Mouse (Mus musculus) megakaryocyte, adult 5-6 weeks (primary cell): ENCODE measurements around the gene Fxyd7. TPM values are rescaled to one million over a fixed set of nuclear protein-coding genes. Genes with fewer than 3 reads are reported as not detected.

Experiments used
- ATAC-seq: 2 replicates; pipeline ENCODE4 v1.8.0; 2016; ENCODE audit warnings: mild to moderate bottlenecking, inconsistent platforms; ENCODE audit not compliant: poor library complexity, severe bottlenecking
- total RNA-seq, 2 experiments: library from RNA; stranded (forward) in 1 of 2; stranded (reverse) in 1 of 2; fragments of 153-499, 151-499 nt in 1 of 2; fragments of 221-1000, 200-1000 nt in 1 of 2; gene quantifications; 2 replicates each; pipeline versions ENCODE4 v1.2.3 to v1.2.4; 2015 to 2017

The Fxyd7 gene
- total RNA-seq, 2 experiments from 2014 or later = 0.51 TPM; not detected in 1

DNA sequence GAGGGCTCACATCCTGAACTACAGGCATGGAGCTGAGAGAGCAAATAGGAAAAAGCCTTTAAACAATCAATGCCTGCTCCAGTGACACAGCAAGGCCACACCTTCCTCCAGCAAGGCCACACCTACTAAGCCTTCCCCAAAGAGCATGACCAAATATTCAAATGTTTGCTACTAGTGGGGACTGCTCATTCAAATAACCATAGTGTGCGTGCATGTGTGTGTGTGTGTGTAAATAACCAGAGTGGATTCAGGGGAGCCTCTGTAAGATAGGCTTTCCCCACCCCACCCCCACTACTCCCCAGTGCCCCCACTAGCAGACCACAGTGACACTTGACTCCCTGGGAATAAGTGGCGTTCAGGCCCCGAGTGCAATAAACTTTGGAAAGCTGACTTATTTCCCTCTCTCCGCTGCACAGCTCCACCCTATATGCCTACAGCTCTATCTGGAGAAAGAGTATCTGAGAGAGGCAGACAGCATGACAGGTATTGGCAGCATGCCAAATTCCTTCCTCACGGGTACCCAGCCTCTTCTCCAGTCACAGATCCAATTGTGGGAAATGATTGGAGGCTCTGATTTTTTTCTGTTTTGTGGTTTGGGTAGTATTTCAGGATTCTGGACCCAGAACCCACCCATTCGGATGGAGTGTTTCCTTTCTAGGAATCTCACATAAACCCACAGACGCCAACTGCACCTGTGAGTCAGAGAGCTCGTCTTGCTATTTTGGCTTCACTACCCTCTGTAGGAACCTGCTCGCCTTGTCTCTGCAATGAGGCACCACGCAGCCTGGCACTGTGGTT is 34.0 kb downstream of the Fxyd7 start:
- no peak for ATAC-seq

DNA sequence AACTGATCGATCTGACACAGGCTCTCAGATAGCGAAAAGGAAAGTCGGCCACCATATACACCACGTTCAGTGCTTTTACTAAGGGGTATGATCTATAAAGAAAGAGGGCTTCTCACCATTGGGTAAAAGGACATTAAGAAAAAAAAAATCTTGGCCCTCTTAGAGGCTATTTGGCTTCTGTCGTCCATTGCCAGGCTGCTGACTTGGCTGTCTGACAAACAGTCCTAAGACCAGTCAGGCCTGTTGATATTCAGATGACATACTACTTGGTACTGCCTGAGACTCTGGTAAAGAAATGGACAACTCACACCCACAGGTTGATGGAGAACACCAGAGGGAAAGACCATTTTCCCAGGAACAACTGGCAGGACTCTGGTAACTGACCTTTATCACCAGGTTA is 38.3 kb downstream of the Fxyd7 start:
- ATAC-seq = no peak

DNA sequence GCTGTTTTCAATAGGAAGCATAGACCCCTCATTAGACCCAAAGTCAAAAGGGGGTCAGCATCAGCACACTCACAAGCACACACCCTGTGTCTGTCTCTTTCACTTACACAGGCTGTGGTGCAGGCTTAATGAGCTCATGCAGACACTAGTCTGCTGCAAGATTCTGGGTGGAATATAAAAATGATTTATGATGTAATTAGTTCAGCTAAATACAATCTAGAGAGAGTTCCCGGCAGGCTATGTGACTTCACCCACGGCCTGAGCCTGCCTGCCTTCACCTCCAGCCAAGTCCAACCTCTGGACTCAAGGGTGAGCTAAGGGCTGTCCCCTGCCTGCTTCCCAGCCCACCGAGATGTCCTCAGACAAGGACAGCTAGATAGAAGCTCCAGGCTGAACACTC is 42.4 kb downstream of the Fxyd7 start:
- ATAC-seq = no peak

DNA sequence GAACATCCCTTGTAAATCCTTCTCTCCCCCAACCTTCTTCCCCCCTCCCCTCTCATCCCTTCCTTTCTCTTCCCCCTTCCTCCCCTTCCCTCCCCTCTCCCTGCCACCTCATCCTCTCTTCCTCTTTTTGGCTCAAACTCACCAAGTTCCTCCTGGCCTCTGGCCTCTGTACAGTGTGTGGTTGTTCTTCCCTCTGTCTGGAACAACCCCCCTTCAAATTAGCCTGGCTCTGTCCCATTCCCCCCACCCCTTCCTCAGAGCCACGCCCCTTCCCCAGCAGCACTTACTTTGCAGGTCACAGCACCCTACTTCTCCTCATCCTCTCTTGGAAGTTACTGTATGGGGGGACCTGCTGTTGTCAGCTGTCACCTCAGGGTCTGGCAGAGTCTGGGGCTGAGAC is 43.1 kb downstream of the Fxyd7 start:
- peak; percentile 90 for ATAC-seq

DNA sequence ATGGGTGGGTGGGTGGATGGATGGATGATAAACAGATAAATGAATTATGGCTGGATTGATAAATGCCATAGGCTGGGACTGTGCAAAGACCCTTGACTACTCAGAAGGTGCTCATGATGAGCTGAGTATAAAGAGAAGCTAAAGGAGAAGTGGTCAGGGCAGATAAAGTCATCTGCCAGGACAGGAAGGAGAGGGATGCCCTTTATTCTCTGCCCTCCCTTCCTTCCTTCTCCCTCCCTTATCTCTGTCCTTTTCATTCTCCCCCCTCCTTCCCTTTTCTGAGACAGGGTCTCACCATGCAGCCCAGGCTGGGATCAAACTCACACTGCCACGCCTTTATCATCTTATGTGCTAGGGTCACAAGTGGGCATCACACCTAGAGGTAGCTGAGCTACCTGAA is 43.5 kb downstream of the Fxyd7 start:
- ATAC-seq = peak; percentile 68

DNA sequence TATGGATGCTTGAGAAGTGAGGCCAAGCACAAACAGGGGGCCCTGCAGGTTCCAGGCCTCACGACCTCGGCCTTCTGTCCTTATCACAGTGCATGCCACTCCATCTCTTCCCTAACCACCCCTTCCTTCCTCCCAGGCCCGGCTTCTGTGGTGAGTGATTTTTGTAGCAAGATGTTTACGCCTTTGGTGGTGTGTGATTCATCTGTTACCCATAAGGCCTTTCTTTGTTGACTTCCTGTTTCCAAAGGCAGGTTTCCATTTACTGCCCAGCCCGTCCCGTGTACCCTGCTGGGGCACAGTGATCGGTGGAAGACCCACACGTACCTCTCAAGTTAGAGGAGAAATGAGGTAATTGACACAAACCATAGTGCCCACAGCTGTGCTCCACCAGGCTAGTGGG is 48.6 kb downstream of the Fxyd7 start:
- ATAC-seq = peak; percentile 94

DNA sequence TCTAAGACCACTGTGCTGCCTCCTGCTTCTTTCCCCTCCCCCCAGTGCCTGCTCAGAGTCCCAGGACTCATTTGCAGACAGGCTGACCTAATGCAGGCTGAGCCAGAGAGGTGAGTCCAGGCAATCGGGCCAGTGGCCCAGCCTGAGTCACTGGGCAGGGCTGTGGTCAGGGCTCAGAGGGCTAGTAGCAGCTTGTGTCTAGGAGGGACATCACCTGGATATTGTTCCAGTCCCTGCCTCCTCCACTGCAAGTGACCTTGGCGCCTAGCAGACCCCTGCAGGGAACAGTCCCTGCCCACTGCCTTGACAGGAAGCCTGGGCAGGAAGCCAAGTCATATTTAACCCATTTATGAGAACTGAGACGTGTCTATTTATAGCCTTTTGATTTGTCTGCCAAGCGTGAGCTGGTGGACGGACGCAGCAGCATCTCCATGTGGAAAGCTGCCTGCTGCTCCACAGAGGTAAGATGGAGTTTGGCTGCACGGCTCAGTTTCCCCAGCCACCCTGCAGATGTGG is 50.7 kb downstream of the Fxyd7 start:
- peak; percentile 38 for ATAC-seq

DNA sequence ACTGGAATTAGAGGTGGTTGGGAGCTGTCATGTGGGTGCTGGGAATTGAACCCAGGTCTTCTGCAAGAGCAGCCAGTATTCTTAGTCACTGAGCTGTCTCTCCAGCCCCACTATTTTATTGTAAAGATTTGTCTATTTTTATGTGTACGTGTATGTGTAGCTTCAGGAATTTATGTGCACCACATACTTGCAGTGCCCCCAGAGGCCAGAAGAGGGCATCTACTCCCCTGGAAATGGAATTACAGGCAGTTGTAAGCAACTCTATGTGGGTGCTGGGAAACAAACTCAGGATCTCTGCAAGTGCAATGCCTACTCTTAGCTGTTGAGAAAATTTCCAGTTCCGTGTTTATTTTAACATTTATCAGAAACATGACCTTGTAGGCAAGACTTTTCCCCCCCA is 54.8 kb downstream of the Fxyd7 start:
- ATAC-seq = no peak

DNA sequence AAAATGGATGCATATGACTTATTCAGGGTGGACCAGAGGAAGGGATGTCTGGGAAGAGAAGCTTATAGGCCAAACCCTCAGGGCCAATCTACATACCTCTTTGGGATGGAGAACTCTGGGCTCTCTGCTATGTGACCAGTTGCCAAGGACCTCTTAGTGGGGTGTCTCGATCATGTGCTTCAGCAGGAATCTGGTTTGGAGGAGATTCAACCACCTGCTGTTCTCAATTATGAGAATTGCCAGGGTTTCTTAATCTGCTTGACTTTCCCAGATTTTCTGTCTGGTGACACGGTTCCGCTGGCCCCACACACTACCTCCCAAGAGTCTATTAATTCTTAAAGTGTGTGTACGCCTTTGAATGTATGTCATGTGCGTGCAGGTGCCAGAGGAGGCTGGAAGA is 57.3 kb downstream of the Fxyd7 start:
- ATAC-seq = no peak

Other genes with a start within 250 kb of the Fxyd7 start
- 3.4 and 4.0 TPM in 2 replicates for gene Ffar2, start 227.7 kb downstream of the Fxyd7 start, total RNA-seq (2015)
- gene Ffar2, start 227.7 kb downstream of the Fxyd7 start, total RNA-seq (2017) = 12.2 and 15.3 TPM in 2 replicates
- not detected in 2 replicates for gene Ffar3, start 195.3 kb downstream of the Fxyd7 start, total RNA-seq (2015)
- gene Ffar3, start 195.3 kb downstream of the Fxyd7 start, total RNA-seq (2017) = not detected in 2 replicates
- 0.09 TPM in 1 of 2 replicates, not detected in the other for gene Ffar1, start 189.9 kb downstream of the Fxyd7 start, total RNA-seq (2015)
- 0.07 TPM in 1 of 2 replicates, not detected in the other for gene Ffar1, start 189.9 kb downstream of the Fxyd7 start, total RNA-seq (2017)
- gene Cd22, start 171.1 kb downstream of the Fxyd7 start, total RNA-seq (2015) = 1.9 and 2.7 TPM in 2 replicates
- gene Cd22, start 171.1 kb downstream of the Fxyd7 start, total RNA-seq (2017) = 10.5 and 10.8 TPM in 2 replicates
- 0.87 and 0.89 TPM in 2 replicates for gene Mag, start 136.6 kb downstream of the Fxyd7 start, total RNA-seq (2015)
- 0.95 and 1.1 TPM in 2 replicates for gene Mag, start 136.6 kb downstream of the Fxyd7 start, total RNA-seq (2017)
- not detected in 2 replicates for gene Hamp2, start 126.8 kb downstream of the Fxyd7 start, total RNA-seq (2015)
- not detected in 2 replicates for gene Hamp2, start 126.8 kb downstream of the Fxyd7 start, total RNA-seq (2017)
- 0.60 TPM in 1 of 2 replicates, not detected in the other for gene Hamp, start 107.4 kb downstream of the Fxyd7 start, total RNA-seq (2015)
- gene Hamp, start 107.4 kb downstream of the Fxyd7 start, total RNA-seq (2017) = not detected in 2 replicates
- gene Usf2, start 94.7 kb downstream of the Fxyd7 start, total RNA-seq (2015) = 145 and 150 TPM in 2 replicates
- gene Usf2, start 94.7 kb downstream of the Fxyd7 start, total RNA-seq (2017) = 193 and 226 TPM in 2 replicates
- gene Lsr, start 78.0 kb downstream of the Fxyd7 start, total RNA-seq (2015) = 4.3 and 7.3 TPM in 2 replicates
- 4.7 and 6.1 TPM in 2 replicates for gene Lsr, start 78.0 kb downstream of the Fxyd7 start, total RNA-seq (2017)
- 1.4 and 1.9 TPM in 2 replicates for gene Fam187b, start 77.7 kb downstream of the Fxyd7 start, total RNA-seq (2015)
- gene Fam187b, start 77.7 kb downstream of the Fxyd7 start, total RNA-seq (2017) = 0.51 and 0.77 TPM in 2 replicates
- 1,077 and 1,092 TPM in 2 replicates for gene Fxyd5, start 9.0 kb downstream of the Fxyd7 start, total RNA-seq (2015)
- gene Fxyd5, start 9.0 kb downstream of the Fxyd7 start, total RNA-seq (2017) = 807 and 874 TPM in 2 replicates
- 0.46 TPM in 1 of 2 replicates, not detected in the other for gene Fxyd1, start 5.7 kb upstream of the Fxyd7 start, total RNA-seq (2015)
- not detected in 2 replicates for gene Fxyd1, start 5.7 kb upstream of the Fxyd7 start, total RNA-seq (2017)
- gene Lgi4, start 7.9 kb upstream of the Fxyd7 start, total RNA-seq (2015) = 0.13 TPM in 1 of 2 replicates, not detected in the other
- gene Lgi4, start 7.9 kb upstream of the Fxyd7 start, total RNA-seq (2017) = 0.07 TPM in 1 of 2 replicates, not detected in the other
- gene Fxyd3, start 25.2 kb upstream of the Fxyd7 start, total RNA-seq (2015) = not detected in 2 replicates
- gene Fxyd3, start 25.2 kb upstream of the Fxyd7 start, total RNA-seq (2017) = not detected in 2 replicates
- gene Hpn, start 63.8 kb upstream of the Fxyd7 start, total RNA-seq (2015) = 1.5 and 2.1 TPM in 2 replicates
- gene Hpn, start 63.8 kb upstream of the Fxyd7 start, total RNA-seq (2017) = 0.33 and 1.7 TPM in 2 replicates
- 0.52 TPM in 1 of 2 replicates, not detected in the other for gene Scn1b, start 75.5 kb upstream of the Fxyd7 start, total RNA-seq (2015)
- 0.28 and 0.59 TPM in 2 replicates for gene Scn1b, start 75.5 kb upstream of the Fxyd7 start, total RNA-seq (2017)
- gene Gramd1a, start 104.4 kb upstream of the Fxyd7 start, total RNA-seq (2015) = 74.2 and 76.0 TPM in 2 replicates
- gene Gramd1a, start 104.4 kb upstream of the Fxyd7 start, total RNA-seq (2017) = 34.1 and 35.3 TPM in 2 replicates
- gene Scgb2b2, start 239.0 kb upstream of the Fxyd7 start, total RNA-seq (2015) = not detected in 2 replicates
- gene Scgb2b2, start 239.0 kb upstream of the Fxyd7 start, total RNA-seq (2017) = not detected in 2 replicates
- not detected in 2 replicates for gene Scgb1b2, start 240.4 kb upstream of the Fxyd7 start, total RNA-seq (2015)
- not detected in 2 replicates for gene Scgb1b2, start 240.4 kb upstream of the Fxyd7 start, total RNA-seq (2017)